Mouse (Mus musculus) kidney, adult 9 months (tissue): ENCODE measurements around the gene Unc93b1.
"Not testable (repeated sequence)": the region's sequence is repeated elsewhere in the genome, so short reads cannot be mapped to it uniquely, and the experiment has no call there.

Experiments used
- DNase-seq: peaks from one replicate; pipeline ENCODE4 v3.0.0; 2022

Gene Unc93b1

GRCm38 (mm10) chr19:3948546-3948945 lies 13.6 kb downstream of the Unc93b1 start:
- peak; percentile 57 for DNase-seq

GRCm38 (mm10) chr19:3950331-3950730 lies 15.3 kb downstream of the Unc93b1 start:
- DNase-seq: peak; percentile 82

GRCm38 (mm10) chr19:3951461-3951860 lies 16.5 kb downstream of the Unc93b1 start:
- no peak for DNase-seq

- no peak for DNase-seq
Measured at GRCm38 (mm10) chr19:3952099-3952498, 17.1 kb downstream of the Unc93b1 start.

GRCm38 (mm10) chr19:3955033-3955432 lies 20.0 kb downstream of the Unc93b1 start:
- no peak for DNase-seq

- peak; percentile 42 for DNase-seq
Measured at GRCm38 (mm10) chr19:3955804-3956203, 20.8 kb downstream of the Unc93b1 start.

GRCm38 (mm10) chr19:3957296-3958036 lies 22.5 kb downstream of the Unc93b1 start:
- peak; percentile 84 for DNase-seq

GRCm38 (mm10) chr19:3958470-3958869 lies 23.5 kb downstream of the Unc93b1 start, which contains the start of gene Aldh3b3:
Gene Aldh3b3 (plus strand): TSS chr19:3958645.
- DNase-seq: peak; percentile 54

GRCm38 (mm10) chr19:3959030-3959429 lies 24.0 kb downstream of the Unc93b1 start:
- peak; percentile 84 for DNase-seq

GRCm38 (mm10) chr19:3960211-3960610 lies 25.2 kb downstream of the Unc93b1 start:
- DNase-seq: no peak

- not testable (repeated sequence) for DNase-seq
Measured at GRCm38 (mm10) chr19:3961805-3962204, 26.8 kb downstream of the Unc93b1 start.

GRCm38 (mm10) chr19:3962469-3962868 lies 27.5 kb downstream of the Unc93b1 start:
- DNase-seq: no peak

- no peak for DNase-seq
Measured at GRCm38 (mm10) chr19:3964030-3964429, 29.0 kb downstream of the Unc93b1 start.

GRCm38 (mm10) chr19:3966330-3967075 lies 31.5 kb downstream of the Unc93b1 start:
- DNase-seq: no peak

- no peak for DNase-seq
Measured at GRCm38 (mm10) chr19:3967258-3967657, 32.3 kb downstream of the Unc93b1 start.

- DNase-seq: no peak
Measured at GRCm38 (mm10) chr19:3972229-3972628, 37.2 kb downstream of the Unc93b1 start, which contains the start of gene Aldh3b2. Gene Aldh3b2 (plus strand): TSS chr19:3972328.

- not testable (repeated sequence) for DNase-seq
Measured at GRCm38 (mm10) chr19:3974608-3975007, 39.6 kb downstream of the Unc93b1 start.

GRCm38 (mm10) chr19:3975866-3976265 lies 40.9 kb downstream of the Unc93b1 start:
- no peak for DNase-seq

- DNase-seq: peak; percentile 94
Measured at GRCm38 (mm10) chr19:3980309-3980708, 45.3 kb downstream of the Unc93b1 start.

- no peak for DNase-seq
Measured at GRCm38 (mm10) chr19:3980917-3981316, 45.9 kb downstream of the Unc93b1 start.

GRCm38 (mm10) chr19:3983527-3984200 lies 48.7 kb downstream of the Unc93b1 start:
- no peak for DNase-seq

GRCm38 (mm10) chr19:3985261-3985681 lies 50.3 kb downstream of the Unc93b1 start:
- peak; percentile 96 for DNase-seq

- peak; percentile 98 for DNase-seq
Measured at GRCm38 (mm10) chr19:3986334-3986733, 51.3 kb downstream of the Unc93b1 start, which contains the start of gene Acy3. Gene Acy3 (plus strand): TSS chr19:3986570.
